Mouse (Mus musculus) neural tube, embryonic 14.5 days (tissue): ENCODE data around the gene Ttc39a. TPM values are rescaled to one million over a fixed set of nuclear protein-coding genes. Genes with fewer than 3 reads are reported as not detected.

Experiments
- ATAC-seq: fragments of 200-750 bp; cut with Nextera tagmentation; 2 replicates; pipeline ENCODE4 v1.8.0; 2017; ENCODE audit warnings: low read depth, mild to moderate bottlenecking, moderate TSS enrichment, moderate library complexity
- H3K27ac ChIP-seq: fragments of 300-500 bp; sonication (generic); 2 replicates; pipeline ENCODE4 v1.5.1; 2014; ENCODE audit warnings: low read depth, mild to moderate bottlenecking, control low read depth, low read length, moderate library complexity, mixed read lengths
- H3K27me3 ChIP-seq: fragments of 300-500 bp; sonication (generic); 2 replicates; pipeline ENCODE4 v1.6.1; 2014; ENCODE audit warnings: low read length; ENCODE audit not compliant: control insufficient read depth, insufficient read depth
- H3K36me3 ChIP-seq: fragments of 300-500 bp; sonication (generic); 2 replicates; pipeline ENCODE4 v1.6.1; 2014; ENCODE audit warnings: low read length, mixed read lengths; ENCODE audit not compliant: control insufficient read depth, insufficient read depth
- H3K4me1 ChIP-seq: fragments of 300-500 bp; sonication (generic); 2 replicates; pipeline ENCODE4 v1.6.1; 2014; ENCODE audit warnings: low read length; ENCODE audit not compliant: control insufficient read depth, insufficient read depth
- H3K4me2 ChIP-seq: fragments of 300-500 bp; sonication (generic); 2 replicates; pipeline ENCODE4 v1.6.1; 2014; ENCODE audit warnings: mild to moderate bottlenecking, low read depth, low read length, control low read depth
- H3K4me3 ChIP-seq: fragments of 300-500 bp; sonication (generic); 2 replicates; pipeline ENCODE4 v1.5.1; 2014; ENCODE audit warnings: low read depth, low read length, control low read depth, mixed read lengths
- H3K9ac ChIP-seq: fragments of 300-500 bp; sonication (generic); replicated peaks from 2 replicates; pipeline ENCODE4 v1.6.1; 2014; ENCODE audit warnings: low read depth, mild to moderate bottlenecking, control low read depth, low read length, mixed read lengths
- H3K9me3 ChIP-seq: fragments of 300-500 bp; sonication (generic); 2 replicates; pipeline ENCODE4 v1.6.1; 2016; ENCODE audit warnings: low read length; ENCODE audit not compliant: control insufficient read depth
- WGBS: fragments of 180-500 bp; shearing (Covaris S2); extraction: QIAGEN DNeasy Blood & Tissue Kit; methylation state at CpG from one replicate; pipeline ENCODE4 v1.1.7; 2014; 5-methylcytosine and 5-hydroxymethylcytosine counted together
- polyA plus RNA-seq: library from polyadenylated mRNA; unstranded; fragments of >200 nt; fragmentation: Nextera tagmentation; extraction: Ambion mirVana; gene quantifications from 2 replicates; pipeline ENCODE4 v1.2.1, GENCODE M21; 2014

Ttc39a gene
- polyA plus RNA-seq, 1 experiment from 2014 or later: 4.9 TPM

GRCm38 (mm10) chr4:109463892-109464291, 57.5 kb downstream of the Ttc39a start:
- no peaks in the 10 kb centered on the region for H3K9me3 ChIP-seq
- H3K27ac ChIP-seq: no peak overlapping the region
- no peaks in the 10 kb centered on the region for H3K4me1 ChIP-seq
- H3K4me2 ChIP-seq: no peak overlapping the region
- H3K36me3 ChIP-seq: no peaks in the 10 kb centered on the region
- no peaks in the 10 kb centered on the region for H3K27me3 ChIP-seq
- no peak overlapping the region for H3K4me3 ChIP-seq
- ATAC-seq: no peak
- H3K9ac ChIP-seq: no peak overlapping the region

- no peak for ATAC-seq
- Histone ChIP-seq H3K36me3 (no peaks in the 10 kb centered on the region), H3K4me2 (no peak overlapping the region), H3K4me1 (no peaks in the 10 kb centered on the region), H3K9me3 (no peaks in the 10 kb centered on the region), H3K27ac (no peak overlapping the region), H3K4me3 (no peak overlapping the region), H3K27me3 (no peaks in the 10 kb centered on the region), H3K9ac (no peak overlapping the region)
These were observed 61.3 kb downstream of the Ttc39a start for GRCm38 (mm10) chr4:109467687-109468086.

GRCm38 (mm10) chr4:109471606-109472005, 65.2 kb downstream of the Ttc39a start:
- Histone ChIP-seq H3K9me3 (no peaks in the 10 kb centered on the region), H3K4me3 (no peak overlapping the region), H3K27ac (no peak overlapping the region), H3K4me2 (no peak overlapping the region), H3K4me1 (peaks cover 8% of the 10 kb centered on the region), H3K9ac (no peak overlapping the region), H3K27me3 (peaks cover 2% of the 10 kb centered on the region; the same call in 1 of the 2 replicates), H3K36me3 (no peaks in the 10 kb centered on the region)
- ATAC-seq: no peak

- H3K27ac ChIP-seq: no peak overlapping the region
- H3K4me3 ChIP-seq: no peak overlapping the region
- no peak overlapping the region for H3K9ac ChIP-seq
- no peaks in the 10 kb centered on the region for H3K9me3 ChIP-seq
- peaks cover 2% of the 10 kb centered on the region; the same call in 1 of the 2 replicates for H3K27me3 ChIP-seq
- no peak overlapping the region for H3K4me2 ChIP-seq
- ATAC-seq: no peak
- peaks cover 8% of the 10 kb centered on the region for H3K4me1 ChIP-seq
- H3K36me3 ChIP-seq: no peaks in the 10 kb centered on the region
- WGBS: 94% methylated on average over 3 of the region's 3 CpGs
These were observed 66.1 kb downstream of the Ttc39a start for GRCm38 (mm10) chr4:109472566-109472965.

GRCm38 (mm10) chr4:109475078-109475477, 68.7 kb downstream of the Ttc39a start:
- H3K9me3 ChIP-seq: no peaks in the 10 kb centered on the region
- H3K27ac ChIP-seq: no peak overlapping the region
- peaks cover 2% of the 10 kb centered on the region; the same call in 1 of the 2 replicates for H3K27me3 ChIP-seq
- no peak for ATAC-seq
- H3K4me1 ChIP-seq: peaks cover 8% of the 10 kb centered on the region
- WGBS: 56% methylated on average over 2 of the region's 2 CpGs
- peak overlapping the region; percentile 74 for H3K4me2 ChIP-seq
- H3K9ac ChIP-seq: no peak overlapping the region; the same call in 1 of the 2 replicates
- no peaks in the 10 kb centered on the region for H3K36me3 ChIP-seq
- H3K4me3 ChIP-seq: peak overlapping the region; percentile 94

- WGBS: under 1% methylated on average over 39 of the region's 68 CpGs
- H3K36me3 ChIP-seq: no peaks in the 10 kb centered on the region
- H3K4me3 ChIP-seq: peak overlapping the region; percentile 94
- no peaks in the 10 kb centered on the region for H3K9me3 ChIP-seq
- ATAC-seq: peak; percentile 83
- peak overlapping the region; percentile 74 for H3K4me2 ChIP-seq
- H3K27me3 ChIP-seq: peaks cover 2% of the 10 kb centered on the region; the same call in 1 of the 2 replicates
- H3K4me1 ChIP-seq: peaks cover 8% of the 10 kb centered on the region
- peak overlapping the region; percentile 96 for H3K27ac ChIP-seq
- peak overlapping the region; percentile 98 for H3K9ac ChIP-seq
These were observed 69.4 kb downstream of the Ttc39a start for GRCm38 (mm10) chr4:109475577-109476553.

- H3K9me3 ChIP-seq: no peaks in the 10 kb centered on the region
- H3K36me3 ChIP-seq: no peaks in the 10 kb centered on the region
- peak overlapping the region; percentile 74 for H3K4me2 ChIP-seq
- H3K27ac ChIP-seq: peak overlapping the region; percentile 96
- WGBS: 0% methylated on average over 27 of the region's 39 CpGs
- H3K4me1 ChIP-seq: peaks cover 8% of the 10 kb centered on the region
- ATAC-seq: peak; percentile 99
- H3K9ac ChIP-seq: peak overlapping the region; percentile 98
- peaks cover 2% of the 10 kb centered on the region; the same call in 1 of the 2 replicates for H3K27me3 ChIP-seq
- peak overlapping the region; percentile 94 for H3K4me3 ChIP-seq
These were observed 70.2 kb downstream of the Ttc39a start for GRCm38 (mm10) chr4:109476554-109477014.

- Histone ChIP-seq H3K9me3 (no peaks in the 10 kb centered on the region), H3K9ac (no peak overlapping the region), H3K4me2 (no peak overlapping the region), H3K27ac (no peak overlapping the region), H3K36me3 (no peaks in the 10 kb centered on the region), H3K4me1 (peaks cover 8% of the 10 kb centered on the region), H3K27me3 (peaks cover 2% of the 10 kb centered on the region; the same call in 1 of the 2 replicates), H3K4me3 (no peak overlapping the region)
- WGBS: 92% methylated on average over 3 of the region's 3 CpGs
- ATAC-seq: no peak
These were observed 71.0 kb downstream of the Ttc39a start for GRCm38 (mm10) chr4:109477454-109477853.

GRCm38 (mm10) chr4:109481424-109481823, 75.0 kb downstream of the Ttc39a start:
- no peak for ATAC-seq
- no peak overlapping the region for H3K9ac ChIP-seq
- H3K4me1 ChIP-seq: no peaks in the 10 kb centered on the region
- whole genome bisulfite sequencing: 89% methylated on average over 2 of the region's 2 CpGs
- no peaks in the 10 kb centered on the region for H3K27me3 ChIP-seq
- no peak overlapping the region for H3K27ac ChIP-seq
- no peak overlapping the region for H3K4me3 ChIP-seq
- no peaks in the 10 kb centered on the region for H3K36me3 ChIP-seq
- H3K4me2 ChIP-seq: no peak overlapping the region
- H3K9me3 ChIP-seq: no peaks in the 10 kb centered on the region
